25 mouse cellular contexts compared by ENCODE assay signal in genomic region chr6:50464690-50465485, GRCm38 (mm10).
"Had no signal": no experiment of that assay in that cellular context is flagged by ENCODE, and none has a peak within 500 bp of the region (broad histone marks: within the 10 kb centered on the region; RNA-seq: fewer than 3 reads in every experiment).

No protein-coding gene starts in this region.

- H3K9me3 ChIP-seq: limb, embryonic 10.5 days; limb, embryonic 13.5 days; liver, embryonic 12.5 days; liver, embryonic 15.5 days; lung, embryonic 15.5 days; megakaryocyte, embryonic 14.5 days; midbrain, embryonic 10.5 days; midbrain, embryonic 13.5 days; neural tube, embryonic 13.5 days; stomach, embryonic 15.5 days had no signal

- DNase-seq: layer of hippocampus, adult 9-11 months; liver; lung, adult 18-20 months; lung, postnatal 10 days; lung, postnatal 36 days; retina, postnatal 1 day; right cerebral cortex, postnatal 25 days; spleen, adult 18-20 months; thymus, adult 18-20 months; thymus, postnatal 36 days had no signal

- H3K4me3 ChIP-seq: layer of hippocampus, adult 2 months; limb, embryonic 10.5 days; limb, embryonic 13.5 days; liver, embryonic 12.5 days; liver, embryonic 15.5 days; lung, embryonic 15.5 days; megakaryocyte, embryonic 14.5 days; midbrain, embryonic 10.5 days; midbrain, embryonic 13.5 days; myocyte; neural tube, embryonic 13.5 days; stomach, embryonic 15.5 days had no signal

- H3K36me3 ChIP-seq: limb, embryonic 10.5 days; limb, embryonic 13.5 days; liver, embryonic 12.5 days; liver, embryonic 15.5 days; lung, embryonic 15.5 days; midbrain, embryonic 10.5 days; midbrain, embryonic 13.5 days; neural tube, embryonic 13.5 days; stomach, embryonic 15.5 days had no signal

- H3K9ac ChIP-seq: limb, embryonic 13.5 days; liver, embryonic 12.5 days; liver, embryonic 15.5 days; lung, embryonic 15.5 days; midbrain, embryonic 13.5 days; neural tube, embryonic 13.5 days; stomach, embryonic 15.5 days had no signal

- H3K27me3 ChIP-seq: limb, embryonic 13.5 days; liver, embryonic 12.5 days; liver, embryonic 15.5 days; lung, embryonic 15.5 days; megakaryocyte, embryonic 14.5 days; midbrain, embryonic 13.5 days; neural tube, embryonic 13.5 days; stomach, embryonic 15.5 days had no signal

- H3K27ac ChIP-seq: layer of hippocampus, adult 2 months; limb, embryonic 10.5 days; limb, embryonic 13.5 days; liver, embryonic 12.5 days; liver, embryonic 15.5 days; lung, embryonic 15.5 days; midbrain, embryonic 10.5 days; midbrain, embryonic 13.5 days; neural tube, embryonic 13.5 days; stomach, embryonic 15.5 days had no signal

- ATAC-seq: inflammation-experienced regulatory T-cells, adult 6 months; intestine, embryonic 16.5 days; liver, embryonic 12.5 days; midbrain, embryonic 13.5 days; midbrain, embryonic 16.5 days had no signal

- H3K4me2 ChIP-seq: limb, embryonic 13.5 days; liver, embryonic 12.5 days; liver, embryonic 15.5 days; lung, embryonic 15.5 days; midbrain, embryonic 13.5 days; neural tube, embryonic 13.5 days; stomach, embryonic 15.5 days had no signal

- H3K4me1 ChIP-seq: limb, embryonic 10.5 days; limb, embryonic 13.5 days; liver, embryonic 12.5 days; liver, embryonic 15.5 days; lung, embryonic 15.5 days; midbrain, embryonic 10.5 days; midbrain, embryonic 13.5 days; neural tube, embryonic 13.5 days; stomach, embryonic 15.5 days had no signal
